Mouse (Mus musculus) midbrain, postnatal 0 days (tissue): ENCODE measurements around the gene Tmf1. TPM values are rescaled to one million over a fixed set of nuclear protein-coding genes. Genes with fewer than 3 reads are reported as not detected.
A peak's percentile ranks its signal among the peaks of the same experiment; 100 is the strongest.

ENCODE experiments used
- ATAC-seq: fragments of 200-750 bp; cut with Nextera tagmentation; 2 replicates; pipeline ENCODE4 v1.8.0; 2017; ENCODE audit warnings: moderate number of reproducible peaks, mild to moderate bottlenecking, moderate TSS enrichment, moderate library complexity; ENCODE audit not compliant: low FRiP score
- DNase-seq: peaks from one replicate; pipeline ENCODE4 v3.0.0-alpha.2; 2015; ENCODE audit warnings: low spot score
- H3K27ac ChIP-seq: fragments of 300-500 bp; sonication (generic); 2 replicates; pipeline ENCODE4 v1.5.1; 2014; ENCODE audit warnings: low read depth, mild to moderate bottlenecking, low read length, mixed read lengths
- H3K27me3 ChIP-seq: fragments of 300-500 bp; sonication (generic); 2 replicates; pipeline ENCODE4 v1.6.1; 2014; ENCODE audit warnings: low read length, control low read depth, mixed read lengths; ENCODE audit not compliant: insufficient read depth
- H3K36me3 ChIP-seq: fragments of 300-500 bp; sonication (generic); 2 replicates; pipeline ENCODE4 v1.6.1; 2014; ENCODE audit warnings: low read length, control low read depth, mixed read lengths; ENCODE audit not compliant: insufficient read depth
- H3K4me1 ChIP-seq: fragments of 300-500 bp; sonication (generic); 2 replicates; pipeline ENCODE4 v1.6.1; 2014; ENCODE audit warnings: mild to moderate bottlenecking, control low read depth, antibody characterized with exemption, low read length, mixed read lengths; ENCODE audit not compliant: insufficient read depth
- H3K4me2 ChIP-seq: fragments of 300-500 bp; sonication (generic); 2 replicates; pipeline ENCODE4 v1.6.1; 2014; ENCODE audit warnings: low read depth, mild to moderate bottlenecking, low read length, mixed read lengths; ENCODE audit not compliant: poor library complexity, severe bottlenecking
- H3K4me3 ChIP-seq: fragments of 300-500 bp; sonication (generic); 2 replicates; pipeline ENCODE4 v1.5.1; 2014; ENCODE audit warnings: low read depth, mild to moderate bottlenecking, low read length, moderate library complexity
- H3K9ac ChIP-seq: fragments of 300-500 bp; sonication (generic); replicated peaks from 2 replicates; pipeline ENCODE4 v1.6.1; 2014; ENCODE audit warnings: mild to moderate bottlenecking, low read length, moderate library complexity, mixed read lengths; ENCODE audit not compliant: poor library complexity, severe bottlenecking
- H3K9me3 ChIP-seq: fragments of 300-500 bp; sonication (generic); 2 replicates; pipeline ENCODE4 v1.6.1; 2016; ENCODE audit warnings: low read length, control low read depth
- CTCF ChIP-seq: IDR thresholded peaks from 2 replicates; pipeline ENCODE4 v1.5.1; 2016; ENCODE audit warnings: antibody characterized with exemption, mild to moderate bottlenecking
- WGBS: fragments of 180-500 bp; shearing (Covaris S2); extraction: QIAGEN DNeasy Blood & Tissue Kit; methylation state at CpG from one replicate; pipeline ENCODE4 v1.1.7; 2014; 5-methylcytosine and 5-hydroxymethylcytosine counted together
- polyA plus RNA-seq: library from polyadenylated mRNA; unstranded; fragments of >200 nt; fragmentation: Nextera tagmentation; extraction: Ambion mirVana; gene quantifications from 2 replicates; pipeline ENCODE4 v1.2.1, GENCODE M21; 2015
- total RNA-seq: library from RNA; depleted of rRNA; stranded (reverse); fragments of >200 nt; gene quantifications from 2 replicates; pipeline ENCODE4 v1.2.3, GENCODE M21; 2014

Gene Tmf1
- total and polyA plus RNA-seq, 2 experiments from 2014 or later: 23.4 to 51.4 TPM

DNA sequence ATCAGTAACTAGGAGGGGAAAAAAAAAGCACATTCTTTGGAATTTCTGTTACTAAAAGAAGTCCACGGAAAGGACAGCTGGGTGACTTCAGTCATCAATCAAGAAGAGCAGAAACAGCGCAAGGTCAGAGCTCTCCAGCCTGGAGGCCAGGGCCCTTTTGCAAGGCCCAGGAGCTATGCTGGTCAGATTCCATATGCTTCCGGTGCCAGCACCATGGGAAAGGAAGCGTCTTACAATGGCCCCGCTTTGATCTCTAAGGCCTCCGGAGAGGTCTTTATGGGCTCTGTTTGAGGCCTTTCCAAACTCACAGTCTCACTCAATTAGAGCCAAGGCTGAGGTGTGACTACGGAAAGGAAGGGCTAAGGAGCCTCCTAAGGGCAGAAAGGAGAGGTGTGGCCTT lies 34.6 kb downstream of the Tmf1 start:
- Histone ChIP-seq H3K4me3 (no peak overlapping the region), H3K4me1 (peaks cover 6% of the 10 kb centered on the region; the same call in 1 of the 2 replicates), H3K27ac (no peak overlapping the region), H3K36me3 (peaks cover 10% of the 10 kb centered on the region; the same call in 1 of the 2 replicates), H3K9me3 (no peaks in the 10 kb centered on the region), H3K4me2 (no peak overlapping the region), H3K27me3 (no peaks in the 10 kb centered on the region), H3K9ac (no peak overlapping the region)
- ATAC-seq: no peak
- no peak for TF ChIP-seq CTCF
- WGBS: 56% methylated on average over 7 of the region's 7 CpGs
- no peak for DNase-seq

DNA sequence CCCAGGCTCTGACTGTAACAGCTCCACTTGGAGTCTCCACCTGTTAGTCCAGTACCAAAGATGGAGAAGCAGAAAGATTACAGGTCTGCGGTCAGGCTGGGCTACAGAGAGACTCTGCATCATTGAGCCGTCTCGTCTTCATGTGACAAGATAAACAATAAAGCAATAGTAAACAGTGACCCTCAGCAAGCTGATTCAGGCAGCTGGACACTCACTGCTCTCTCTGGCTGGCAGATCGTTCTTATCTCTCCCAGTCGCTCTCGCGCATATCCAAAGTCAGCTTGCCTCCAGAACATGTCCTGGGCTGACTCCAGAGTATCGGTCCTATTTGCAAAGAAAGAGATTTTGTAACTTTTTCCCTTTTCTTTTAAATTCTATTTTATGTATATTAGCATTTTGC lies 36.3 kb downstream of the Tmf1 start:
- TF ChIP-seq CTCF: no peak
- Histone ChIP-seq H3K27ac (no peak overlapping the region), H3K4me3 (no peak overlapping the region), H3K9ac (no peak overlapping the region), H3K27me3 (no peaks in the 10 kb centered on the region), H3K36me3 (peaks cover 11% of the 10 kb centered on the region; the same call in 1 of the 2 replicates), H3K4me1 (peaks cover 4% of the 10 kb centered on the region; the same call in 1 of the 2 replicates), H3K4me2 (no peak overlapping the region), H3K9me3 (no peaks in the 10 kb centered on the region)
- 85% methylated on average over 8 of the region's 8 CpGs for WGBS
- ATAC-seq (no peak), DNase-seq (no peak)

DNA sequence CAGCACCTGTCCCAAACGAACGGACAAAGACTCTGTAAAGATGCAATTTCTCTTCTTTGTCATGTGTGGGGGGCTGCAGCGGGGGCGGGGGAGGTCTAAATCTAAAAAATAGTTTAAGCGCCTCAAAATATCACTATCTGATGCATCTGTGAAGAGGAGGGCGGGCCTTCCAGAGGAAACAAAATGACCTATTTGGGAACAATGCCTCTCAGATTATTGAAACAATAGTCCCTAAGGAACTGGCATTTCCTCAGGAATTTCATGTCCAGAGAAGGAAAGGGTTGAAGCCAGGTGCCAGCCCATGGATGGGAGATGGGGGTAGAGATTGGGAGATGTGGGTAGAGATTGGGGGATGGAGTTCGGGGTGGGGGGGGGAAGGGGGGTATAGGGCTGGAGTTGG lies 37.1 kb downstream of the Tmf1 start:
- TF ChIP-seq CTCF: no peak
- 89% methylated on average over 7 of the region's 7 CpGs for WGBS

DNA sequence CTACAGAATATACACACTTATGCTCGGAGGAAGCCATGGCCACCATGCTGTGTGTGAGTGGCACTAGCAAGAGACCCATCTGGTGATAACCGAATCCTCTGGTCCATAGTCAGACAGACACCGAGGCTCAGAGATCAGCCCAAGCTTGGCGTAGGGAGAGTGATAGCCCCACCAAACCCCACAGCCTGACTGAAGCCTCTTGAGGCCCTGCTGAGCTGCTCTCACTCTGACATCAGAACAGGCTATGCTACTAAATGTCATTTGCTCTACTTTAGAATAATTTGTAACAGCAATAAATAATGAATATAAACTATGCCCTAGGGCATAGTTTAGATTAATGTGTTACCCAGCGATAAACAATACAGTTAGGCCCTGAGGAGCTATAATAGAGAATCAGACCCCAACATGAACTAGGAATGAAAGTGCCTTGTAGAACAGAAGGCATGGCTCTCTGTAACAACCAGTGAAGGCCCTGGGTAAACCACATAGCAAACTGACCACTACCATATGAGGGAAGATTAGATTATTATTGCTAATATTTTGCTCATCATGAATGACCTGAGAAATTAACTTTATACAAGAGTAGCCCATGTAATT lies 46.1 kb downstream of the Tmf1 start:
- no peak for DNase-seq
- Histone ChIP-seq H3K27ac (no peak overlapping the region), H3K9me3 (no peaks in the 10 kb centered on the region), H3K27me3 (no peaks in the 10 kb centered on the region), H3K36me3 (peaks cover 18% of the 10 kb centered on the region; the same call in 1 of the 2 replicates), H3K9ac (no peak overlapping the region), H3K4me3 (no peak overlapping the region), H3K4me1 (no peaks in the 10 kb centered on the region), H3K4me2 (no peak overlapping the region)
- ATAC-seq: no peak
- no peak for TF ChIP-seq CTCF
- 87% methylated on average over 5 of the region's 5 CpGs for WGBS

More for the DNA sequence above, 37.1 kb downstream of the Tmf1 start:
- Histone ChIP-seq H3K27me3 (no peaks in the 10 kb centered on the region), H3K4me3 (no peak overlapping the region), H3K4me1 (no peaks in the 10 kb centered on the region), H3K4me2 (no peak overlapping the region), H3K9ac (no peak overlapping the region), H3K36me3 (peaks cover 11% of the 10 kb centered on the region; the same call in 1 of the 2 replicates), H3K27ac (no peak overlapping the region), H3K9me3 (no peaks in the 10 kb centered on the region)
- ATAC-seq (no peak), DNase-seq (no peak)

DNA sequence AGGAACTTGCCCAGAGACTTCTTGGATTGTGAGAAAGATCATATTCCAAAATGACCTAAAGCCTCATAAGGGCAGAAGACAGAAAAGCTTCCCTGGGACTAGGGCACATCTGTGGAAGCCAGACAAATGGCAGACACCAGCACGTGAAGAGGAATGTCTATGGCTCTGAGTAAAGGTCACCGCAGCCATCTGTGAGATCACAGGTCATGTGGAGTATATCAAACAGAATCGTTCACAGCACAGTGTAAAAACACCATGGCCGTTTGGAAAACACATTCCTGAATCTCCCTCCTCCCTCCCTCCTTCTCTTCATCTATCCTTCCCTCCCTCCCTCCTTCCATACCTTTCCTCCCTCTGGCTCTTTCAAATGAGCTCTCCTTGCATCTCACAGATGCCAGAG lies 47.1 kb downstream of the Tmf1 start:
- 70% methylated on average over 4 of the region's 4 CpGs for WGBS
- H3K36me3 ChIP-seq: peaks cover 18% of the 10 kb centered on the region; the same call in 1 of the 2 replicates
- H3K4me1 ChIP-seq: no peaks in the 10 kb centered on the region
- H3K9me3 ChIP-seq: no peaks in the 10 kb centered on the region
- DNase-seq (no peak), ATAC-seq (no peak)
- no peaks in the 10 kb centered on the region for H3K27me3 ChIP-seq
- no peak overlapping the region for H3K4me2 ChIP-seq
- H3K27ac ChIP-seq: no peak overlapping the region
- no peak overlapping the region for H3K4me3 ChIP-seq
- no peak for TF ChIP-seq CTCF
- no peak overlapping the region for H3K9ac ChIP-seq

DNA sequence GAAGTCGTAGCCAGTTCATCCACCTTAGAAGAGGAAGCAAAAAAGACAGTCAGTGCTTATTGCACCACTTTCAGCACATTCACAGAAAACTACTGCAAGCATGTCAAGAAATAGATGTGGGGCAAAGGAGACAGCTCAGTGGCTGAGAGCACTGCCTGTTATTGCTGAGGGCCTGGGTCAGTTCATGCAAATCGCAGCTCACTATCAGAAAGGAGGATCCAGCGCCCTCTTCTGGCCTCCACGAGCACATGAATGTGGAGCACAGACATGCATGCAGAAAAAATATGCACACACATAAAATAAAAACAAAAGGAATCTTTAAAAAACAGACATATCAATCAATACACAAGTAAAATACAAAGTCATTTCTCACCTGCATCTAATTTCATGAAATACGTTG lies 47.9 kb downstream of the Tmf1 start:
- DNase-seq (no peak), ATAC-seq (no peak)
- no peak overlapping the region for H3K4me2 ChIP-seq
- WGBS: 72% methylated on average over 5 of the region's 5 CpGs
- H3K9ac ChIP-seq: no peak overlapping the region
- no peak overlapping the region for H3K27ac ChIP-seq
- no peaks in the 10 kb centered on the region for H3K4me1 ChIP-seq
- TF ChIP-seq CTCF: peak; percentile 40
- H3K27me3 ChIP-seq: no peaks in the 10 kb centered on the region
- H3K4me3 ChIP-seq: no peak overlapping the region
- H3K9me3 ChIP-seq: no peaks in the 10 kb centered on the region
- H3K36me3 ChIP-seq: peaks cover 18% of the 10 kb centered on the region; the same call in 1 of the 2 replicates
